Mouse (Mus musculus): ENCODE measurements around the gene Tcf7l2. TPM values are rescaled to one million over a fixed set of nuclear protein-coding genes. Genes with fewer than 3 reads are reported as not detected.

Tcf7l2 gene
- polyA plus RNA-seq, 1 experiment from 2014 or later: 196 TPM

DNA sequence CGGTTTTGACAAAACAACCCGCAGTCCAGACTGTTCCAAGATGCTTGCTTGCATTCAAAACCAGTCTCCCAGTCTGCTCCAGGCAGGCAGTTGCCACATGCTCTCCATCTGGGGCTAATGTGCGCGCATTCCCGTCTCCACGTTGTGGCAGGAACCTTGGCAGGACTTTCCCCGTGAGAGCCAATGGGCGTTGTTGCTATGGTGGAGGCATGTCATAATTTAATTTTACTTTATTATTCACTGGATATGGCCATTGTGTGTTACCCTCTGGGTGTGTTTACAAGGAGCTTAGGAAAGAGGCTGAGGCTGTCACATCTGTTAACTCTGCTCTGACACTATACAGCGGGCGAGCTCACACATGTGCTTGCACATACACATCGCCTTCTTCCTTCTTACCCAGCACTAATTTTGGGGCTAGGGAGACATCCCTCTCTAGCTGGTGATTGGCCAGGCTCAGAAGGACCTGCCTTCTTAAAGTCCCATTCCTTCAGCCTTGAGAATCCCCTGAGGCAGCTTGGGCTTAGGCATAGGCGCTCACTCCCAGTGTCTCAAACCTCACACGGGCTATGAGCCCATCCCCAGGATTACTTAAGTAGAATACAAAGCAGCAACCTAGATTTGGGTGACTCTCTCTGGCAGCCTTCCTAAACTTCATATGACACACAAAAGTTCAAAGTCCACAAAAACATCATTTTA is 139.2 kb downstream of the Tcf7l2 start:
- WGBS: 42% methylated on average over 13 of the region's 13 CpGs
- Histone ChIP-seq H3K9ac (ENCODE audit: low read length) (no peak overlapping the region), H3K4me1 (ENCODE audit: control insufficient read depth, insufficient read depth, low read length) (peaks cover 22% of the 10 kb centered on the region), H3K4me3 (ENCODE audit: low read depth, low read length) (no peak overlapping the region), H3K36me3 (ENCODE audit: control insufficient read depth, insufficient read depth, low read length) (no peaks in the 10 kb centered on the region), H3K4me2 (ENCODE audit: low read length) (peak overlapping the region; percentile 18; the same call in 1 of the 2 replicates), H3K27ac (ENCODE audit: low read depth, low read length) (peak overlapping the region; percentile 55; the same call in 1 of the 2 replicates), H3K27me3 (replicated peaks; ENCODE audit: control insufficient read depth, insufficient read depth, low read length) (no peaks in the 10 kb centered on the region; the same call in 1 of the 2 replicates), H3K9me3 (replicated peaks; ENCODE audit: control insufficient read depth, low read length) (no peaks in the 10 kb centered on the region)
- DNase-seq (ENCODE audit: low spot score): peak; percentile 91
- ATAC-seq: peak; percentile 90

DNA sequence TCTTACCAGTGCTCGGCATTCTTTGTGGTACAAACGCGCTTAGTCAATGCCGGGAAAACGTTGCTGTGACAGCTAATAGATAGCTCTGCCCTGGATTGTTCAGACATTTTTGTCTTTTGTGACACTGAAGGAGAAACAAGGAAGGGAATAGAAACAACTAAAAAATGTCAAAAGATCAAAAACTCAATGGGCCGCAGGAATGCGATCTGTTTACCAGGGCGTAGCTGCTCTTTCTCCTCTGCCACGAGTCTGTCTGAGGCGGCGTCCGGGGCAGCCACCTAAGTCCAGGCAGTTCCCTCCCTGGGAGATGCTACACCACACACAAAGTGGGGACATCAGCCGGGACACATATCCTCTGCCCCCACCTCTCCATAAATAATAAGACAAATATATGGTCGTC is 144.9 kb downstream of the Tcf7l2 start:
- no peaks in the 10 kb centered on the region for H3K36me3 ChIP-seq (ENCODE audit: control insufficient read depth, insufficient read depth, low read length)
- no peak for DNase-seq (ENCODE audit: low spot score)
- no peaks in the 10 kb centered on the region; the same call in 1 of the 2 replicates for H3K27me3 ChIP-seq (replicated peaks; ENCODE audit: control insufficient read depth, insufficient read depth, low read length)
- H3K4me2 ChIP-seq (ENCODE audit: low read length): no peak overlapping the region; the same call in 1 of the 2 replicates
- peak overlapping the region; percentile 61 for H3K27ac ChIP-seq (ENCODE audit: low read depth, low read length)
- H3K4me1 ChIP-seq (ENCODE audit: control insufficient read depth, insufficient read depth, low read length): peaks cover 10% of the 10 kb centered on the region
- H3K4me3 ChIP-seq (ENCODE audit: low read depth, low read length): no peak overlapping the region
- WGBS: 60% methylated on average over 14 of the region's 14 CpGs
- peak overlapping the region; percentile 26; the same call in 1 of the 2 replicates for H3K9ac ChIP-seq (ENCODE audit: low read length)
- no peaks in the 10 kb centered on the region for H3K9me3 ChIP-seq (replicated peaks; ENCODE audit: control insufficient read depth, low read length)
- ATAC-seq: no peak

DNA sequence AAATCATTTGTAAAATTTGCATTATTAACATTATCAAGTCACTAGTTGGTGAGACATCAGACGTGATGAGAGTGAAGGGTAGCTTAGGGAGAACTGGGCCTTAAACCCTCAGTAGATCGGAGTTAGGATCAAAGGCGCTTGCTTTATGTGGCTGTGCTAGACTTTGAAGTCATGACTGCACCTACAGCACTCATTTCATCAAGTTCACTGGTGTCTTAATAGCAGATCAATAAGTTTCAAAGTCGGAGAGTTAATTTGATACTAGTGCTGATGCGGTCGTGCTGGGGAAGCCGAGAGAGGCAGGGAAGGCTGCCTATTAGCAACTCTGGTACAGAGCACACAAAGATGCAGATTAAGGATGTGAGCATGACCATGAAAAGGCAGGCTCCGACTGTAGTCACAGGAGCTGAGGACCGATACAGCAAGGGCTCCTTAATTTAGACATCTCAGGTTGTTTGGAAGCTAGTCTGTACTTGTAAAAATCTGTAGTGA is 150.1 kb downstream of the Tcf7l2 start:
- peak overlapping the region; percentile 46; the same call in 1 of the 2 replicates for H3K27ac ChIP-seq (ENCODE audit: low read depth, low read length)
- no peaks in the 10 kb centered on the region for H3K9me3 ChIP-seq (replicated peaks; ENCODE audit: control insufficient read depth, low read length)
- no peak for ATAC-seq
- no peak overlapping the region for H3K4me3 ChIP-seq (ENCODE audit: low read depth, low read length)
- WGBS: 31% methylated on average over 9 of the region's 9 CpGs
- H3K27me3 ChIP-seq (replicated peaks; ENCODE audit: control insufficient read depth, insufficient read depth, low read length): peaks cover 16% of the 10 kb centered on the region
- H3K4me1 ChIP-seq (ENCODE audit: control insufficient read depth, insufficient read depth, low read length): peaks cover 31% of the 10 kb centered on the region
- 0 out of 2 replicates have a peak overlapping the region, but pooled peaks have one; percentile 22 for H3K4me2 ChIP-seq (ENCODE audit: low read length)
- no peak for DNase-seq (ENCODE audit: low spot score)
- no peak overlapping the region; the same call in 1 of the 2 replicates for H3K9ac ChIP-seq (ENCODE audit: low read length)
- no peaks in the 10 kb centered on the region for H3K36me3 ChIP-seq (ENCODE audit: control insufficient read depth, insufficient read depth, low read length)

DNA sequence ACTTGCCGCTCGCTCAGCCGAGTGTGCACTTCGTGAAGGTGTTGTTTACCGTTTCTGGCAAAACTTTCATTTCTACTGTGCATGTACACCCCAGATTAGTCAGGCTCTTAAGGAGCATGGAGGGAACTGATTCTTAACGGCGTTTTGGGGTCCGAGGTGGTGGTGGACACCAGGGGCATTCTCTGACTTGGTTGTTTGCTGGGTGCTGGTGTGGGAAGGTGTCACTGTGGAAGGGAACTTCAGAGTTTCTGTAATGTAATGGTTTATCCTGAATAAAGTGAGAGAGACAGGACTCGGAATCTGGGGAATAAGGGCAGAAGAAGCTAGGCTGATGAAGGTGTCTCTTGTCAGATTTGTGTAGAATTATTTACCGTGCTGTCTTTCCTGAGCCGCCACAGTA is 151.9 kb downstream of the Tcf7l2 start:
- Histone ChIP-seq H3K4me2 (ENCODE audit: low read length) (peak overlapping the region; percentile 28), H3K4me1 (ENCODE audit: control insufficient read depth, insufficient read depth, low read length) (peaks cover 38% of the 10 kb centered on the region), H3K4me3 (ENCODE audit: low read depth, low read length) (peak overlapping the region; percentile 11), H3K9me3 (replicated peaks; ENCODE audit: control insufficient read depth, low read length) (no peaks in the 10 kb centered on the region), H3K27me3 (replicated peaks; ENCODE audit: control insufficient read depth, insufficient read depth, low read length) (peaks cover 20% of the 10 kb centered on the region), H3K27ac (ENCODE audit: low read depth, low read length) (peak overlapping the region; percentile 83), H3K36me3 (ENCODE audit: control insufficient read depth, insufficient read depth, low read length) (no peaks in the 10 kb centered on the region), H3K9ac (ENCODE audit: low read length) (peak overlapping the region; percentile 44)
- 33% methylated on average over 11 of the region's 11 CpGs for WGBS
- no peak for ATAC-seq
- DNase-seq (ENCODE audit: low spot score): no peak

DNA sequence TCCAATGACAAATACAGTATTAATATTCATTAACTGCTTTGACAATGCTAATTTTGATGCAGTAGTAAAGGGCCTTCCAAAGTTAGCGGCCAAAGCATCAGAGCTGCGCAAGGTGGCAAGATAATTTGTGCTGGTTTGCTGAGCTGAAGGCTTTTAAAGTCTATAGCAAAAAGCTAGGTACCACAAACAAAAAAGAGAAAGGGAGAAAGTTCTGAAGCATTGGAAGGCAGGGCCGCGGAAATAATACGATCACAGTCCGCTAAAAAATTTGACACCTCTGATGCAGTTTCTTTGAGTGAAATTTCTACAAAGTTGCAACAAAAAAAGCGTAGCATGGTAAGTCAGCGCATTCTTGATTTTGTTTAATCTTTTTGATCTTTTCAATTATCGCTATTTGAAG is 152.8 kb downstream of the Tcf7l2 start:
- 2% methylated on average over 9 of the region's 9 CpGs for WGBS
- H3K9me3 ChIP-seq (replicated peaks; ENCODE audit: control insufficient read depth, low read length): no peaks in the 10 kb centered on the region
- peaks cover 20% of the 10 kb centered on the region for H3K27me3 ChIP-seq (replicated peaks; ENCODE audit: control insufficient read depth, insufficient read depth, low read length)
- H3K27ac ChIP-seq (ENCODE audit: low read depth, low read length): peak overlapping the region; percentile 23; the same call in 1 of the 2 replicates
- no peak for DNase-seq (ENCODE audit: low spot score)
- peaks cover 38% of the 10 kb centered on the region for H3K4me1 ChIP-seq (ENCODE audit: control insufficient read depth, insufficient read depth, low read length)
- H3K36me3 ChIP-seq (ENCODE audit: control insufficient read depth, insufficient read depth, low read length): no peaks in the 10 kb centered on the region
- ATAC-seq: no peak
- peak overlapping the region; percentile 53 for H3K4me2 ChIP-seq (ENCODE audit: low read length)
- peak overlapping the region; percentile 30; the same call in 1 of the 2 replicates for H3K4me3 ChIP-seq (ENCODE audit: low read depth, low read length)
- H3K9ac ChIP-seq (ENCODE audit: low read length): peak overlapping the region; percentile 43; the same call in 1 of the 2 replicates

DNA sequence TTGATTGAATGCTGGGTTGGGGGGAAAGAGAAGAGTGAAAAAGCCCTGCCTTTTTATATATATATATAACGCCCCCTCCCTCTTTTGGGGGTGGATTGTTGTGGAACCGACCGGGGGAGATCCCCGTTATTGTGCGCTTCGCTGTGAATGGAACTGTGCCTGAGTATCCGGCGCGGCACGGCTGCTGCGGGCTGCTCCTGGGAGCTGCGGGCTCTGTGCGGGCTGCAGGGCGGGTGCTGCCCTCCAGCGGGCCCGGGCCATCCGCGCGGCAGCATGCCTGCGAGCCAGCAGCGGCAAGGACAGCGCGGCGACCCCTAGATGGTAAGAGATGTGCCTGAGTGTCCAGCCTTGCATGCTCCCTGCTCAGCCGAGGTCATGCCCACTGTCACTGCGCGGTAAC is 153.7 kb downstream of the Tcf7l2 start:
- DNase-seq (ENCODE audit: low spot score) (peak; percentile 76), ATAC-seq (peak; percentile 70; the same call in 1 of the 2 replicates)
- H3K4me3 ChIP-seq (ENCODE audit: low read depth, low read length): peak overlapping the region; percentile 30
- peak overlapping the region; percentile 53 for H3K4me2 ChIP-seq (ENCODE audit: low read length)
- under 1% methylated on average over 27 of the region's 27 CpGs for WGBS
- peak overlapping the region; percentile 85 for H3K27ac ChIP-seq (ENCODE audit: low read depth, low read length)
- peaks cover 26% of the 10 kb centered on the region for H3K27me3 ChIP-seq (replicated peaks; ENCODE audit: control insufficient read depth, insufficient read depth, low read length)
- H3K36me3 ChIP-seq (ENCODE audit: control insufficient read depth, insufficient read depth, low read length): no peaks in the 10 kb centered on the region
- no peaks in the 10 kb centered on the region for H3K9me3 ChIP-seq (replicated peaks; ENCODE audit: control insufficient read depth, low read length)
- peak overlapping the region; percentile 54 for H3K9ac ChIP-seq (ENCODE audit: low read length)
- peaks cover 36% of the 10 kb centered on the region for H3K4me1 ChIP-seq (ENCODE audit: control insufficient read depth, insufficient read depth, low read length)

DNA sequence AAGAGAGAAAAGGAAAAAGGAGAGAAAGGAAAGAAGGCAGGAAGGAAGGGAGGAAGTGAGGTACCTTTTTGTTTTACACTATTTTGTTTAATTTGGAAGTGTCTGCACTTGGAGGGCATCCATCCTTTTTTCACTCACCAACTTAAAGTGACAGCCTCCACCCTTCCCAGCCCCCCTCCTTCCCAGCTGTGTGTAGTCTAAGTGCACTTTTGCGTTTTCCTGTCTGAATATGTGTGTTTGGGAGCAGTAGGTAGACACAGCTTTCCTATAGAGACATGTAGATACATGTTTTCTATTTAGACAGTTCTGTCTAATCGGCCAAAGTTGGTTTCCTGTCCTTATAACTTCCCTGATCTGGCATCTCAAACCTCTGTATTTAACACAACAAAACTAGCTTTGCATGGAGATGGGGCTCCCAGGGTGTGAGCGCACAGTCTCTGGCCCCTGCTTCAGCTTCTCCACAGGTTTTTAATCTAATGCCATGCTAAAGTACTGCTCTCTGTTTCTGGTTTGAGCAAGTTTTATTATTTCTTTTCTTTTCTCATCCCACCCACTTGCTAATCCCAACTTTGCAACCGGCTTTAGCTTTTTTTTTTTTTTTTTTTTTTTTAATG is 154.3 kb downstream of the Tcf7l2 start:
- Histone ChIP-seq H3K4me1 (ENCODE audit: control insufficient read depth, insufficient read depth, low read length) (peaks cover 35% of the 10 kb centered on the region), H3K4me2 (ENCODE audit: low read length) (peak overlapping the region; percentile 53), H3K4me3 (ENCODE audit: low read depth, low read length) (peak overlapping the region; percentile 30), H3K9ac (ENCODE audit: low read length) (peak overlapping the region; percentile 54), H3K9me3 (replicated peaks; ENCODE audit: control insufficient read depth, low read length) (no peaks in the 10 kb centered on the region), H3K27me3 (replicated peaks; ENCODE audit: control insufficient read depth, insufficient read depth, low read length) (peaks cover 26% of the 10 kb centered on the region), H3K27ac (ENCODE audit: low read depth, low read length) (peak overlapping the region; percentile 85), H3K36me3 (ENCODE audit: control insufficient read depth, insufficient read depth, low read length) (no peaks in the 10 kb centered on the region)
- no peak for ATAC-seq
- DNase-seq (ENCODE audit: low spot score): no peak
- WGBS: 1% methylated on average over 4 of the region's 4 CpGs

DNA sequence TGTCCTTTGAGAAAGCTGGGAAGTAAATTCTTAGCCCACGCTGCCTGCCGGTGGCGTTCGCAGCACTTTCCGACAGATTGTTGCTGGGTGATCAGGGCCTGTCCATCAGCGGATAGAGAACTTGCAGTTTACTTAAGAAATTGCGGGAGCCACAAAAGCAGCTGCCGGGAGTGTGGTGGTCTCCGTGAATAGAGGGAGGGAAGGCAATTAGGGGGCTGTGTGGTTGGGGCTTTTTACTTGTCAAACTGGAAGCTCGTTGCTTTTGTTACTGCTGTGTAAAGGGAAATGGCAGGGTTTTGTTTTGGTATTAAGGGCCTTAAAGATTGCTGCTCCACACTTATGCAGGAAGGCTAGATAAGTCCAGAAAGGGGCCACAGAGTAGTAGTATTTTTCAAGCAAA is 155.0 kb downstream of the Tcf7l2 start:
- no peaks in the 10 kb centered on the region for H3K36me3 ChIP-seq (ENCODE audit: control insufficient read depth, insufficient read depth, low read length)
- peak overlapping the region; percentile 54 for H3K9ac ChIP-seq (ENCODE audit: low read length)
- peak overlapping the region; percentile 30 for H3K4me3 ChIP-seq (ENCODE audit: low read depth, low read length)
- ATAC-seq (peak; percentile 67), DNase-seq (ENCODE audit: low spot score) (peak; percentile 88)
- peak overlapping the region; percentile 85 for H3K27ac ChIP-seq (ENCODE audit: low read depth, low read length)
- peak overlapping the region; percentile 53 for H3K4me2 ChIP-seq (ENCODE audit: low read length)
- peaks cover 26% of the 10 kb centered on the region for H3K27me3 ChIP-seq (replicated peaks; ENCODE audit: control insufficient read depth, insufficient read depth, low read length)
- WGBS: 2% methylated on average over 10 of the region's 10 CpGs
- H3K9me3 ChIP-seq (replicated peaks; ENCODE audit: control insufficient read depth, low read length): no peaks in the 10 kb centered on the region
- peaks cover 35% of the 10 kb centered on the region for H3K4me1 ChIP-seq (ENCODE audit: control insufficient read depth, insufficient read depth, low read length)
